Mouse (Mus musculus): Measurements from ENCODE around the gene Nkx6-2.
A peak's percentile ranks its signal among the peaks of the same experiment; 100 is the strongest.

The Nkx6-2 gene

GRCm38 (mm10) chr7:139582595-139582994 lies at the start of gene Nkx6-2:
Gene Nkx6-2, minus strand, starts transcription at chr7:139582797.
- no peak for DNase-seq (ENCODE audit: low spot score in 2 of 2)

- DNase-seq (ENCODE audit: low spot score in 2 of 2) = no peak
Measured at GRCm38 (mm10) chr7:139625156-139625555, 42.6 kb upstream of the Nkx6-2 start.

GRCm38 (mm10) chr7:139622568-139622967 lies 40.0 kb upstream of the Nkx6-2 start:
- no peak for DNase-seq (ENCODE audit: low spot score in 2 of 2)

- DNase-seq (ENCODE audit: low spot score in 2 of 2) = peak in 1 of 2 experiments; percentile 12
Measured at GRCm38 (mm10) chr7:139615767-139616766, 33.5 kb upstream of the Nkx6-2 start.

GRCm38 (mm10) chr7:139610328-139610727 lies 27.7 kb upstream of the Nkx6-2 start:
- DNase-seq (ENCODE audit: low spot score in 2 of 2) = no peak

GRCm38 (mm10) chr7:139595862-139596261 lies 13.3 kb upstream of the Nkx6-2 start:
- no peak for DNase-seq (ENCODE audit: low spot score in 2 of 2)

- DNase-seq (ENCODE audit: low spot score in 2 of 2) = no peak
Measured at GRCm38 (mm10) chr7:139595311-139595710, 12.7 kb upstream of the Nkx6-2 start.

- no peak for DNase-seq (ENCODE audit: low spot score in 2 of 2)
Measured at GRCm38 (mm10) chr7:139591311-139591710, 8.7 kb upstream of the Nkx6-2 start.

GRCm38 (mm10) chr7:139590302-139590701 lies 7.7 kb upstream of the Nkx6-2 start:
- DNase-seq (ENCODE audit: low spot score in 2 of 2) = no peak

- no peak for DNase-seq (ENCODE audit: low spot score in 2 of 2)
Measured at GRCm38 (mm10) chr7:139587919-139588318, 5.3 kb upstream of the Nkx6-2 start.

- no peak for DNase-seq (ENCODE audit: low spot score in 2 of 2)
Measured at GRCm38 (mm10) chr7:139585183-139585821, 2.7 kb upstream of the Nkx6-2 start.

- no peak for DNase-seq (ENCODE audit: low spot score in 2 of 2)
Measured at GRCm38 (mm10) chr7:139584221-139585175, 1.9 kb upstream of the Nkx6-2 start.

- DNase-seq (ENCODE audit: low spot score in 2 of 2) = no peak
Measured at GRCm38 (mm10) chr7:139583094-139583737, 619 bp upstream of the Nkx6-2 start.

GRCm38 (mm10) chr7:139581801-139582571 lies 611 bp downstream of the Nkx6-2 start:
- DNase-seq (ENCODE audit: low spot score in 2 of 2) = no peak

GRCm38 (mm10) chr7:139580851-139581775 lies 1.5 kb downstream of the Nkx6-2 start:
- DNase-seq (ENCODE audit: low spot score in 2 of 2) = no peak

GRCm38 (mm10) chr7:139579261-139579905 lies 3.2 kb downstream of the Nkx6-2 start:
- no peak for DNase-seq (ENCODE audit: low spot score in 2 of 2)

- no peak for DNase-seq (ENCODE audit: low spot score in 2 of 2)
Measured at GRCm38 (mm10) chr7:139576064-139576686, 6.4 kb downstream of the Nkx6-2 start.

- DNase-seq (ENCODE audit: low spot score in 2 of 2) = no peak
Measured at GRCm38 (mm10) chr7:139572665-139573064, 9.9 kb downstream of the Nkx6-2 start.
